Mouse (Mus musculus): ENCODE results near the gene Sprr1a.

DNA sequence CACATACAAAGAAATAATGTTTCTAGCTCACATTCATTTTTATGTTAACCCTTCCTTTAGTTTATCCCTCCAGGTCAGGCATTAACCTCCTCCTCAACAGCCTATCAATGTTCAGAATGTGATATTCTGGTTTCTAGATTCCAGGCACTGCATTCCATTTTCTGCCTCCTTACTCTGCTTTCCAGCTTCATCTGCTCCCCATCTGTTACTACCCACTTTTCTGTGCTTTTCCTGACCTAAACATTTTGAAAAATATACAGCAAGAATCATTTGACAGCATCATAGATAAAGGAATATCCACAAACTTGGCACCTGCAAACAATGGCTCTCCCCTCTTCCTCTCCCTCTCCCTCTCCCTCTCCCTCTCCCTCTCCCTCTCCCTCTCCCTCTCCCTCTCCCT lies 17.8 kb upstream of the Sprr1a start:
- TF ChIP-seq POLR2A (IDR thresholded peaks at IDR 0.05; ENCODE audit: low read depth, low read length) (no peak), CTCF (IDR thresholded peaks at IDR 0.05; ENCODE audit: extremely low read depth, insufficient read length, insufficient replicate concordance, low read depth, low read length) (no peak)

Data from small intestine, adult 2 months (tissue).